Mouse (Mus musculus): ENCODE data around the gene Susd6. TPM values are rescaled to one million over a fixed set of nuclear protein-coding genes. Genes with fewer than 3 reads are reported as not detected.

Gene Susd6
- polyA plus RNA-seq, 2 experiments: 11.1 to 11.6 TPM

DNA sequence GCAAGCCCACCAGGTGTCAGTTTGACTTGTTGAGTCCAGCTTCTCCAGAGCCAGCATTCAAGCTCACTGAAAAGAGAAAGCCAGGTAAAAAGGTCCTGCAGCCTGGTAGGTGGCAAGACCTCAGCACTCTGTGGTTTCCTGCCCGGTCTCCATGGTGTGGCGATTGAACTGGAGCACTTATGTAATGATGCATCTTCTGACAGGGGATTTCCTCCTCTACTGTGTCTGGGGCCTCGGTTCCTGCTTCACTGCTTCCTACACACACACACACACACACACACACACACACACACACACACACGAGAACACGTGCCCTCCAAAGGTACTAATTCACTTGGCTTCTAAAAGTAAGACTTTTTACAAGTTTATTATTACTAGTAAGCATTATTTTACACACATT lies 2.6 kb downstream of the Susd6 start:
- DNase-seq (ENCODE audit: low read depth in 3 of 3, low spot score in 3 of 3) (no peak), ATAC-seq (ENCODE audit: insufficient read depth) (no peak)
- TF ChIP-seq CTCF (IDR thresholded peaks at IDR 0.05; ENCODE audit: low read depth) (no peak), EP300 (IDR thresholded peaks at IDR 0.05; ENCODE audit: low read depth) (no peak)
- H3K4me1 ChIP-seq (replicated peaks; ENCODE audit: control insufficient read depth in 2 of 2, insufficient read depth in 2 of 2, low read length in 1 of 2): peaks cover 38% of the 10 kb centered on the region in 2 experiments
- H3K27me3 ChIP-seq (ENCODE audit: control insufficient read depth, insufficient read depth, low read length): no peaks in the 10 kb centered on the region
- no peak overlapping the region for H3K27ac ChIP-seq
- H3K9me3 ChIP-seq (ENCODE audit: control insufficient read depth, low read length): no peaks in the 10 kb centered on the region
- H3K4me2 ChIP-seq (ENCODE audit: low read depth): peak overlapping the region; percentile 88
- H3K4me3 ChIP-seq (ENCODE audit: insufficient read depth in 1 of 2, low read depth in 2 of 2, low read length in 2 of 2): peak overlapping the region; percentile 6 to 88; a peak in 2 of 4 replicates
- 20% methylated on average over 5 of the region's 5 CpGs for WGBS (ENCODE audit: insufficient replicate concordance)
- peaks cover 10% of the 10 kb centered on the region for H3K36me3 ChIP-seq (replicated peaks; ENCODE audit: control insufficient read depth, insufficient read depth, low read depth)
- H3K9ac ChIP-seq (replicated peaks): peak overlapping the region; percentile 1

DNA sequence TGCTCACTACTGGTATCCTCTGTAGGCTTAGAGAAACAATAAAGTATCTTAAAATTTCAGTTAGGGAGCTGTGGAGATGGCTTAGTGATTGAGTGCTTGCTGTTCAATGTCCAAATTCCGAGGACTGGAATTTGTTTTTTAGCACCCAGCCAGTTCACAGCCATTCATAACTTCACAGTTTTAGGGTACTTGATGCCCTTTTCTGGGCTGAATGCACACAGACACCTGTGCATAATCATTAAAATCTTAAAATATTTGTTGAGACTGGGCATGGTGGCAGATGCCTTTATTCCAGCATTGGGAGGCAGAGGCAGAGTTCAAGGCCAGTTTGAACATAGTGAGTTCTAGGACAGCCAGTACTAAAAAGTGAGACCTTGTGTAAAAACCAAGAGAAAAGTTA lies 3.2 kb downstream of the Susd6 start:
- H3K4me2 ChIP-seq (ENCODE audit: low read depth): peak overlapping the region; percentile 88
- peaks cover 10% of the 10 kb centered on the region for H3K36me3 ChIP-seq (replicated peaks; ENCODE audit: control insufficient read depth, insufficient read depth, low read depth)
- no peaks in the 10 kb centered on the region for H3K9me3 ChIP-seq (ENCODE audit: control insufficient read depth, low read length)
- no peak overlapping the region for H3K9ac ChIP-seq (replicated peaks)
- 78% methylated on average over 1 of the region's 1 CpGs for WGBS (ENCODE audit: insufficient replicate concordance)
- TF ChIP-seq CTCF (IDR thresholded peaks at IDR 0.05; ENCODE audit: low read depth) (no peak), EP300 (IDR thresholded peaks at IDR 0.05; ENCODE audit: low read depth) (no peak)
- ATAC-seq (ENCODE audit: insufficient read depth): no peak
- no peak overlapping the region for H3K27ac ChIP-seq
- DNase-seq (ENCODE audit: low read depth in 3 of 3, low spot score in 3 of 3): no peak
- peaks cover 32 to 36% of the 10 kb centered on the region in 2 experiments for H3K4me1 ChIP-seq (replicated peaks; ENCODE audit: control insufficient read depth in 2 of 2, insufficient read depth in 2 of 2, low read length in 1 of 2)
- H3K27me3 ChIP-seq (ENCODE audit: control insufficient read depth, insufficient read depth, low read length): no peaks in the 10 kb centered on the region
- no peak overlapping the region for H3K4me3 ChIP-seq (ENCODE audit: insufficient read depth in 1 of 2, low read depth in 2 of 2, low read length in 2 of 2)

DNA sequence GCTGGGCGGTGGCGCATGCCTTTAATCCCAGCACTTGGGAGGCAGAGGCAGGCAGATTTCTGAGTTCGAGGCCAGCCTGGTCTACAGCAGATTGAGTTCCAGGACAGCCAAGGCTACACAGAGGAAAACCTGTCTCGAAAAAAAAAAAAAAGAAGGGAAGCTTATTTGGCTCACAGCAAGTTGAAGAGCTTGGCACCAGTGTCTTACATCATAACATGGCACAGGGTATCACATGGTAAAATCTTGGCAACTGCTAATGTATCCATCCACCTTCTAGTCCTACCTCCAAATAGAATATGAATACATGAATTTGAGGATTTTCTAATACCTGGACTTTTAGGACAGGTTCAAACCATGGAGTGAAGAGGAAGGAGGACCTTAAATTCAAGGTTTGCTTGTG lies 4.2 kb downstream of the Susd6 start:
- ATAC-seq (ENCODE audit: insufficient read depth) (no peak), DNase-seq (ENCODE audit: low read depth in 3 of 3, low spot score in 3 of 3) (no peak)
- Histone ChIP-seq H3K9ac (replicated peaks) (no peak overlapping the region), H3K27ac (no peak overlapping the region), H3K27me3 (ENCODE audit: control insufficient read depth, insufficient read depth, low read length) (no peaks in the 10 kb centered on the region), H3K36me3 (replicated peaks; ENCODE audit: control insufficient read depth, insufficient read depth, low read depth) (peaks cover 10% of the 10 kb centered on the region), H3K4me2 (ENCODE audit: low read depth) (no peak overlapping the region), H3K4me1 (replicated peaks; ENCODE audit: control insufficient read depth in 2 of 2, insufficient read depth in 2 of 2, low read length in 1 of 2) (peaks cover 28 to 35% of the 10 kb centered on the region in 2 experiments), H3K9me3 (ENCODE audit: control insufficient read depth, low read length) (no peaks in the 10 kb centered on the region), H3K4me3 (ENCODE audit: insufficient read depth in 1 of 2, low read depth in 2 of 2, low read length in 2 of 2) (no peak overlapping the region)
- WGBS (ENCODE audit: insufficient replicate concordance): 79% methylated on average over 4 of the region's 4 CpGs
- no peak for TF ChIP-seq EP300 (IDR thresholded peaks at IDR 0.05; ENCODE audit: low read depth)
- no peak for TF ChIP-seq CTCF (IDR thresholded peaks at IDR 0.05; ENCODE audit: low read depth)

DNA sequence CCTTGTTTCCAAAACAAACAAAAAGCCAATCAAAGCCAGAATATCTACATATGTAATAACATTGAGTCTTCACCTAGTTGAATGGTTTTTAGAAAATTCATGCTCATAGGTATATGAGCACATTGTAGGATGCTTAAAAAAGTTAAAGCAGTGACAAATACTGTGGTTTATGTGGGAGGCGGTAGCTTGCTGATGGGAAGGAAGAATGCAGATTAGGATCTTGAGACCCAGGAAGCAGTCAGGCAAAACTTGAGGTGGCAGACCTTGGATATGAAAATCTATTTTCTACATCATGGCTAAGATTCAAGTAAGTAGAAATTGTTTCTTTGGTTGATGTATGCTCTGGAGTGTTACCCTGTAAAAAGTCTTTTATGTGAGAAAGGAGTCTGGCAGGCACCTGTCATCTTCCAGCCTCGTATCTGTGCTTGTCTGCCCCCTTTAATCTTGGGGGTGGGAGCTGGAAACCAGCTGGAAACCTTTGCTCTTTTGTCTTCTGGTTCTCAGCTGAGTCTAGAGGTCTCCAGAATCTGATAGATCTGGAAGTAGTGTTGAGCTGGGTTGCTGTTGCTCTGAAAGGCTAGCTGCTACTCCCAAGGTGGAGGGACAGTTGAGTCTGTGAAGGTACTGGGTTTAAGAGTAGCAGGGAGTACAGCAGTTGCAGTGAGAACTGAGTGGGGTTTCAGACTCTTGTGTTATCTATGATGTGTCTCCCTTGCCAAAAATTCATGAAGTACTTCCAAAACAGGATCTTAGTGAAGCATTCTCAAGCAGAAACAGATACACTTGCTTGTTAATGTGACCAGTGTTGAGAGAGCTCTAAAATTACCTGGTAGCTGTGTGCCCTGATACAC lies 4.8 kb downstream of the Susd6 start:
- Histone ChIP-seq H3K27me3 (ENCODE audit: control insufficient read depth, insufficient read depth, low read length) (no peaks in the 10 kb centered on the region), H3K4me3 (ENCODE audit: insufficient read depth in 1 of 2, low read depth in 2 of 2, low read length in 2 of 2) (no peak overlapping the region), H3K9me3 (ENCODE audit: control insufficient read depth, low read length) (no peaks in the 10 kb centered on the region), H3K4me2 (ENCODE audit: low read depth) (no peak overlapping the region), H3K36me3 (replicated peaks; ENCODE audit: control insufficient read depth, insufficient read depth, low read depth) (peaks cover 10% of the 10 kb centered on the region), H3K4me1 (replicated peaks; ENCODE audit: control insufficient read depth in 2 of 2, insufficient read depth in 2 of 2, low read length in 1 of 2) (peaks cover 23 to 31% of the 10 kb centered on the region in 2 experiments), H3K27ac (no peak overlapping the region), H3K9ac (replicated peaks) (no peak overlapping the region)
- WGBS (ENCODE audit: insufficient replicate concordance): 39% methylated on average over 2 of the region's 2 CpGs
- ATAC-seq (ENCODE audit: insufficient read depth) (no peak), DNase-seq (ENCODE audit: low read depth in 3 of 3, low spot score in 3 of 3) (no peak)
- TF ChIP-seq CTCF (IDR thresholded peaks at IDR 0.05; ENCODE audit: low read depth) (no peak), EP300 (IDR thresholded peaks at IDR 0.05; ENCODE audit: low read depth) (no peak)

DNA sequence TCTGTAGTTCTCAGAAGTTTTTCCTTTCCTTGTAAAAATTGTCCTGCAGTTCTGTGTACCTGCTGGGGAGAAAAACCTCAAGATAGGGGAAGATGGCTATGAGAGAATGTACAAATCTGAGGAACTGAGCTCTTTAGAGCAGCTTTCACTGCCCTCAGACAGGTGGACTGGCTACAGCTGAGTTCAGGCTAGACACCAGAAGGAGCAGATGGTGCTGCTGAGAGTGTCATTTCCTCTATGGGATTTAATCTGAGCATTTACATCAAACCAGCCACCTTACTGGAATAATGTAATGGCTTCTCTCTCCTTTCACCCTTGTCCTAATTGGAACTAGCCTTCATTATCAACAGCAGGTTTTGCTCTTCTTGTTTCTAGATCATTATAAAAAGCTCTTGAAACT lies 8.0 kb downstream of the Susd6 start:
- DNase-seq (ENCODE audit: low read depth in 3 of 3, low spot score in 3 of 3) (no peak), ATAC-seq (ENCODE audit: insufficient read depth) (no peak)
- H3K4me2 ChIP-seq (ENCODE audit: low read depth): no peak overlapping the region
- no peaks in the 10 kb centered on the region for H3K27me3 ChIP-seq (ENCODE audit: control insufficient read depth, insufficient read depth, low read length)
- H3K27ac ChIP-seq: no peak overlapping the region
- peaks cover 8% of the 10 kb centered on the region for H3K36me3 ChIP-seq (replicated peaks; ENCODE audit: control insufficient read depth, insufficient read depth, low read depth)
- TF ChIP-seq EP300 (IDR thresholded peaks at IDR 0.05; ENCODE audit: low read depth) (no peak), CTCF (IDR thresholded peaks at IDR 0.05; ENCODE audit: low read depth) (no peak)
- peaks cover 14 to 22% of the 10 kb centered on the region in 2 experiments for H3K4me1 ChIP-seq (replicated peaks; ENCODE audit: control insufficient read depth in 2 of 2, insufficient read depth in 2 of 2, low read length in 1 of 2)
- H3K9ac ChIP-seq (replicated peaks): no peak overlapping the region
- H3K9me3 ChIP-seq (ENCODE audit: control insufficient read depth, low read length): no peaks in the 10 kb centered on the region
- H3K4me3 ChIP-seq (ENCODE audit: insufficient read depth in 1 of 2, low read depth in 2 of 2, low read length in 2 of 2): no peak overlapping the region

Measured in liver, embryonic 14.5 days (tissue).